Mouse (Mus musculus) adrenal gland, adult 18-20 months (tissue): ENCODE data around the gene Rnf215. TPM values are rescaled to one million over a fixed set of nuclear protein-coding genes. Genes with fewer than 3 reads are reported as not detected.

Source experiments
- DNase-seq, 2 experiments: peaks; one replicate each; pipeline ENCODE4 v3.0.0; 2021 to 2022; ENCODE audit warnings: low spot score in 2 of 2
- microRNA-seq, 2 experiments: library from miRNA; unstranded; fragments of <30 nt; microRNA quantifications; one replicate each; pipeline ENCODE4 v1.2.0; 2021; ENCODE audit warnings: borderline number of aligned reads in 2 of 2
- total RNA-seq, 2 experiments: library from RNA; stranded (reverse); gene quantifications; 1 replicate in 1 of 2; 2 replicates in 1 of 2; pipeline ENCODE4 v1.2.3; 2021

The Rnf215 gene
- total RNA-seq, 2 experiments from 2014 or later, result 22.7 to 23.7 TPM

- peak; percentile 95 to 96 for DNase-seq
Measured at GRCm38 (mm10) chr11:4186486-4187317, 51.7 kb downstream of the Rnf215 start, which contains the start of gene Tbc1d10a. Gene Tbc1d10a, plus strand, starts transcription at chr11:4186789.

DNA sequence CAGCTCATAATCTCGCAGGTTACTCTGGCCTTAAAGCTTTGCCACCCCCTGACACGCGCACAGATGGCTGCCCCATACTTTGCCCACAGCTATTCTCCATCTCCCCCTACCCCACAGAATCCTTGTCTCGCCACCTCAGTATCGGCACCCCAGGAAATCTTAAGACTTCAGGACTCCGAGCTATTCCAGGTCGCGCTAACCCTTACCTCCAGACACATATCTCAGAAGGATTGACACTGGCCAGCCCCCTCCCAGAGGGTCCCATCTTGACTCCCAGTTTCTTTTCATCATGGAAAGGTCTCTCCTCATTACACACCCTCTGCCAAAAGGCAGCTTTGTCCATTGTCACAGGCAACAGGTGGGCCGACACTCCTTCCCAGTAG is 52.3 kb downstream of the Rnf215 start:
- DNase-seq, result no peak

DNA sequence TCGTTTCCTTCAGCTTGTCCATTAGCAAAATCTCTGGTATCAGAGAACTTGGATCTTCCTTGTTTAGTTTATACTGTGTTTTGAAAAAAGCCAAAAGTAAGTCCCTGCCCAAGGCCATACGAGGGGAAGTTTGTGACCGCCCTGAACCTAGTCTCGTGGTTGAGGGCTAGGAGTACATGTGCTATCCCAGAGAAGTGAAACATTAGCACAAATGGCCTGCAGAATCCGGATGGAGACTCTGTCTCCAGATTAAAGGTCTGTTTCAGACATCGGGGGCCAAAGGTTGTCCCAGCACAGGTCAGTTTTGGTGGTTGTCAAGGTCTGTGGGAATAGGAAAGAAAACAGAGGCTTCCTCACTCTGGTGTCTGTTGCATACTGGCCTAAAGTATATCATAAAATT is 54.2 kb downstream of the Rnf215 start:
- DNase-seq, result no peak

DNA sequence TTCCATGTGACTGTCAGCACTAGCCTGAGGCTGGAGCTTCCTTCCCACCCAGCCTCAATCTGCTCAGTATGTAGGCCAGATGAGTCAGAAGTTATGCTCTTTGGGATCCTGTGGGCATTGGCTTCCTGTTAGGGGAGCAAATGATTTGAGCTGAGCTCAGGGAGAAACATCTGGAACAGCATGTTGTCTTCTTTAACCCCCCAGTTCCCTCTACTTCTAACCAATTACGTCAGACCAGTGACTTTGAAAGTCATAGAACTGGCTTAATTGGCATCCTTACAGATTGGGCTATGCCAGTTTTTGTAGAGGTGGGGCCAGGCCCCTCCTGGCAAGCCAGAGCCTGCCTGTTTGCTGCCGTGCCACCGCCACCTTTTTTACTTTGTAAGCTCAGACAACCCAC is 55.7 kb downstream of the Rnf215 start:
- no peak for DNase-seq

Small RNA genes within 50 kb of the gene (microRNA-seq; reads per million reads assigned to microRNA genes)
- 1.4 to 3.1 reads per million in 2 experiments for gene Mir3060

Other genes starting within 250 kb of the Rnf215 start
- gene 4921536K21Rik, start 240.1 kb upstream of the Rnf215 start, total RNA-seq, result under 1 TPM; 0.53 to 0.74 TPM
- 1 to 10 TPM; 3.5 to 5.2 TPM for gene Dusp18, start 240.0 kb upstream of the Rnf215 start, total RNA-seq
- 1 to 10 TPM; 4.2 to 8.5 TPM for gene Slc35e4, start 220.5 kb upstream of the Rnf215 start, total RNA-seq
- 100 to 1,000 TPM; 113 to 133 TPM for gene Tcn2, start 203.0 kb upstream of the Rnf215 start, total RNA-seq
- gene Pes1, start 171.2 kb upstream of the Rnf215 start, total RNA-seq, result 10 to 100 TPM; 52.4 to 55.6 TPM
- gene 4930556J24Rik, start 158.4 kb upstream of the Rnf215 start, total RNA-seq, result not detected
- gene Gal3st1, start 151.6 kb upstream of the Rnf215 start, total RNA-seq, result not detected
- 1 to 10 TPM; 5.6 to 6.5 TPM for gene Sec14l4, start 103.7 kb upstream of the Rnf215 start, total RNA-seq
- gene Sec14l3, start 70.4 kb upstream of the Rnf215 start, total RNA-seq, result not detected
- 10 to 100 TPM; 23.5 to 30.9 TPM for gene Mtfp1, start 39.8 kb upstream of the Rnf215 start, total RNA-seq
- 1 to 10 TPM; 1.5 to 1.7 TPM for gene Sec14l2, start 11.8 kb upstream of the Rnf215 start, total RNA-seq
- 10 to 100 TPM; 10.8 to 12.5 TPM for gene Ccdc157, start 25.1 kb downstream of the Rnf215 start, total RNA-seq
- gene Sf3a1, start 25.1 kb downstream of the Rnf215 start, total RNA-seq, result 10 to 100 TPM; 50.3 to 59.9 TPM
- 10 to 100 TPM; 14.8 to 23.3 TPM for gene Tbc1d10a, start 51.6 kb downstream of the Rnf215 start, total RNA-seq
- 1 to 10 TPM; 3.0 to 5.1 TPM for gene Castor1, start 83.0 kb downstream of the Rnf215 start, total RNA-seq
- gene Osm, start 101.2 kb downstream of the Rnf215 start, total RNA-seq, result under 1 TPM in 1 of 2 experiments, not detected in 1; 0.16 TPM
- gene Lif, start 122.4 kb downstream of the Rnf215 start, total RNA-seq, result under 1 TPM; 0.07 to 0.86 TPM